Mouse (Mus musculus) monocyte, adult 59 days (primary cell): ENCODE results near the gene Gm19426. TPM values are rescaled to one million over a fixed set of nuclear protein-coding genes. Genes with fewer than 3 reads are reported as not detected.

ENCODE experiments used
- total RNA-seq, 2 experiments: library from RNA; stranded (reverse); gene quantifications; one replicate each; pipeline ENCODE4 v1.2.4; 2023

Gm19426 gene
- total RNA-seq: not detected

DNA sequence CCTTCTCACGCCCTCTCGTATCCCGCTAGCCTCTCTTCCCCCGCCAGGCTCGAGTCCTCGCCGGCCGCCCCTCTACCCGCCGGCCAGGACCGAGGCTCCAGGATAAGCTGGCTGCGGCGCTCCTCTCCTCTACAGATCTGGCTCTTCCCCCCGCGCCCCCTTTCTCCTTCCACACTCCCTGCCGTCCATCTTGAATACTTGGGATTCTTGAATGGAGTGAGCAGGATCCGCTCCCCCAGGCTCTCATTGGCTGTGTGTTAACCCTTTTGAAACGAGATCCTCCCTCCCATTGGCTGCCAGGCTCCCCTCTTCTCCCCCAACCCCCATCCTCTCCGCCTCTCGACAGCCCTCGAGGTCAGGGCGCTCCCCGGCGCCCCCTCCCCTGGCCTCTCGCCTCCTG lies at the start of gene Gm19426:
Gene Gm19426 (minus strand): TSS at position 95 of the 400 bp plus-strand sequence.

DNA sequence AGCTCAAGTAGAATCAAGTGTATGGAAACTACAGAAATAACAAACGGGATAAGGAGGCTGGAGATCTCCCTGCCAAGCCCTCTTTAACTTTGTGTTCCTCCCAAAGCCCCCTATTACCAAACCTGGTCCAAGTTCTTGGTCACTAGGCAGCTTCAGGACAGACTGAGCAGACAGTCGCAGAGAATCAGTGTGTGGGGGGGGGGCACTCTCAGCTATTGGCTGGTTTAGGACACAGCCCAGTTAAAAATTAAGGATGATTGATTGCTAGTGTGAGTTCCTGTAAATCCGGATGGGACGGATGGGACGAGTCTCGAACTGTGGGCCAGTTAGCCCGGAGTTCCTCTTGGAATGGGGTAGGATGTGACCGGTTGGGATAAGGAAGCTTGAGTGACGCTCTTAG lies 31.8 kb upstream of the Gm19426 start, which contains the start of gene Serping1:
Gene Serping1 (minus strand): TSS at position 204 of the 400 bp plus-strand sequence.

DNA sequence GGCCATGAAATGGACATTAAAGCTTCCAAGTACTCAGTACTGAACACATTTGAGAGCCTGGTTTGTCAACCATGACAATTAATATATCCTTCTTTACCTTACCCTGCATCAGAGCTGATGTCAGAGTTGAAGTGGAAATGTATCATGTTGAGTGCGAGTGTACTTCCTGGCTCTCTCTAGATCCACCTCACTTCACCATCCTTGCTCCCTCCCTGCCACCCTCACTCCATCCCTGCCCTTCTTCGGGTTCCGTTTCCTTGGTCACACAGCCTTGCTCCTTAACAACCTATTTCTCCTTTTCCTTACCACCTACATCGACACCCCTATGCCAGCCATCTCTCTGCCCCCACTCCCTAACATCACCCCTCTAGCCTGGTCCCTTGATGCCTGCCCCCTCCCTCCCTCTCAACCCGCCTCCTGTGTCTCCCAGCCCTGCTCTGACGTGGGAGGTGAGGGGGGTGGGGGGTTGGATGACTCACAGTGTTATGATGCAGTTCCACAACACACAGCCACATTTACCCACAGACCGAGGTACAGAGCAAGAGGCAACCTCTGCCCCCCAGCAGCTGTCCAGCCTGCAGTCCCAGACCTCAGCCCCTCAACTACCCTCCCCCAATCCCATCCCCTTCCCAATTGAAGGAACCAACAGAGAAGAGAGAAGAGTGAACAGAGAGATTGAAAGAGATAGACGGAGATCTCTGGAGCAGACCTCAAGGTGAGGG lies 9.7 kb downstream of the Gm19426 start, which contains the start of gene Ypel4:
Gene Ypel4 (plus strand): TSS at position 480 of the 722 bp plus-strand sequence.

DNA sequence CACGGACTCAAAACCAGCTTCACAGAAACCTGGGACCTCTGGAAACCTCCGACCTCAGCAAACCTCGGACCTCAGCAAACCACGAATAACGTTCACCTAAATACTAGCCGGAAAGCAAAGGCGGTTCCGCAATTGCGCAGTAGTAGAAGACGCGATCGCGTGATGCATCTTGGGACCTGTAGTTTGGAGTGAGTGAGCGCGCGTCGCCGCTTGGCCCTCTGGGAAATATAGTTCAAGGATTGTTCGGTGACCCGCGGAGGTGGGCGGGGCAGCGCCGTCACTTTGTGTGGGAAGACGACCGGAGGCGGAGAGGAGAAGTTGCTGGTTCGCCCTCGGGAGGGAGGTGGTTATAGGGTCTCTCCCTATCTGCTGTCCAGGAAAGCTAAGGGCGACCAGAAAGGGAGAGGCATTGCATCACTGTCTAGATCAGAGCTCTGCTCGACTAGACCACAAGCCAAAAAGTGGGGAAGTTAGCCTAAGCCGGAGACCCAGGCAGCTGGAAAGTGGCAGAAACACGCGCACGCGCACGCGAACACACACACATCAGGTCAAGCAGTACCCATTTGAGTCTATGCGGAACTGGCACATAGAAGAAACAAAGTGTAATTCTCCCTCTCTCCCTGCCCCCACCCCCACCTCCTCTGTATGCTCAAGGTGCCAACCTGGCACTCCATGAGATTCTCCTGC lies 16.1 kb downstream of the Gm19426 start, which contains the start of gene Clp1:
Gene Clp1 (minus strand): TSS at position 179 of the 687 bp plus-strand sequence.

DNA sequence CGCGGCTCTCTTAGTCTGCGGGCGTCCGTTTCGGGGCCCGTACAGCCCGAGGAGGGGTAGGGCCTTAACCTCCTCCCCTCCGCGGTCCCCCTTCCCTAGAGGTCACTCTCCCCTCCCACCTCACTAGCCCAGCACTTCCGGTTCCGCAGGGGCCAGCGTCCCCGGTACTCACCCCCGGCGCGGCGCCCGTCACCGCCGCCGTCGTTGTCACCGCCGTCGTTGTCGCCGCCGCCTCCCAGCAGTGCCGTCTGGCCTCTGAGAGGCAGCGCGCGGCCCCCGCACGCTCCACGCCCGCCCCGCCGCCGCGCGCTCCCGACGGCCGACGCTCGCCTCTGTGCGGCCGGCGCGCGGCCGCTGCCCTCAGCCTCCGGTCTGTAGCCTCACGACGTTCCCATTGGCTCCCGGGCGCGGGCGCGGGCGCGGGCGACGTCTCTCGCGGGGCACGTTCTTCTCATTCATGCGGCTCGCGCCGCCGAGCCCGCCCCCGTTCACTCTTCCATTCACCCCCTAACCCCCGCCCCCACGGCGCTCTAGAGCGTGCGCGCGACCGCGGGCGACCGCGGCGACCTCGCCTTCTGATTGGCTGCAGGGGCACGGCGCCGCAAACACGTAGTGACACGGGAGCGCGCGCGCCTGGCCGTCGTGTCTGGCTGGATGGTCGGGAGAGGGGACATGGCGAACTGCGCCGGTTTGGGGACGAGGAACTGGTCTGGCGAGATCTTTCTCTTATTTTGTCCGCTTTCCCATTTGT lies 28.5 kb downstream of the Gm19426 start, which contains the start of gene Zdhhc5:
Gene Zdhhc5 (minus strand): TSS at position 370 of the 751 bp plus-strand sequence.

Other genes starting within 250 kb of the Gm19426 start
- 10 to 100 TPM; 63.0 to 73.0 TPM for gene Ctnnd1, start 92.9 kb downstream of the Gm19426 start, total RNA-seq
- gene Btbd18, start 84.6 kb downstream of the Gm19426 start, total RNA-seq: under 1 TPM; 0.21 TPM
- 10 to 100 TPM; 22.3 to 23.7 TPM for gene Selenoh, start 72.9 kb downstream of the Gm19426 start, total RNA-seq
- not detected for gene Gm28635, start 65.6 kb downstream of the Gm19426 start, total RNA-seq
- gene Med19, start 65.3 kb downstream of the Gm19426 start, total RNA-seq: 1 to 10 TPM; 8.4 to 8.7 TPM
- 10 to 100 TPM; 23.2 to 24.2 TPM for gene Tmx2, start 64.5 kb downstream of the Gm19426 start, total RNA-seq
- 10 to 100 TPM; 41.6 to 44.0 TPM for gene Zdhhc5, start 28.5 kb downstream of the Gm19426 start, total RNA-seq
- gene Clp1, start 16.3 kb downstream of the Gm19426 start, total RNA-seq: 10 to 100 TPM; 12.3 to 14.4 TPM
- gene Ypel4, start 9.6 kb downstream of the Gm19426 start, total RNA-seq: not detected
- 1 to 10 TPM in 1 of 2 experiments, under 1 TPM in 1; 0.39 to 2.2 TPM for gene Serping1, start 31.8 kb upstream of the Gm19426 start, total RNA-seq
- gene Ube2l6, start 55.2 kb upstream of the Gm19426 start, total RNA-seq: 10 to 100 TPM; 27.3 to 35.8 TPM
- not detected for gene Smtnl1, start 79.0 kb upstream of the Gm19426 start, total RNA-seq
- gene Timm10, start 83.3 kb upstream of the Gm19426 start, total RNA-seq: 10 to 100 TPM in 1 of 2 experiments, 1 to 10 TPM in 1; 10.0 to 12.7 TPM
- 1 to 10 TPM in 1 of 2 experiments, under 1 TPM in 1; 0.16 to 1.1 TPM for gene Slc43a1, start 95.2 kb upstream of the Gm19426 start, total RNA-seq
- gene Rtn4rl2, start 143.1 kb upstream of the Gm19426 start, total RNA-seq: not detected
- gene Slc43a3, start 192.9 kb upstream of the Gm19426 start, total RNA-seq: 1 to 10 TPM; 5.6 to 7.0 TPM
- gene Prg2, start 236.8 kb upstream of the Gm19426 start, total RNA-seq: 1 to 10 TPM; 1.0 to 5.5 TPM
- gene Prg3, start 244.6 kb upstream of the Gm19426 start, total RNA-seq: not detected